Mouse (Mus musculus): ENCODE measurements around the gene Agps. TPM values are rescaled to one million over a fixed set of nuclear protein-coding genes. Genes with fewer than 3 reads are reported as not detected.
A peak's percentile ranks its signal among the peaks of the same experiment; 100 is the strongest.

The Agps gene
- polyA plus RNA-seq, 1 experiment from 2014 or later: 44.0 TPM

DNA sequence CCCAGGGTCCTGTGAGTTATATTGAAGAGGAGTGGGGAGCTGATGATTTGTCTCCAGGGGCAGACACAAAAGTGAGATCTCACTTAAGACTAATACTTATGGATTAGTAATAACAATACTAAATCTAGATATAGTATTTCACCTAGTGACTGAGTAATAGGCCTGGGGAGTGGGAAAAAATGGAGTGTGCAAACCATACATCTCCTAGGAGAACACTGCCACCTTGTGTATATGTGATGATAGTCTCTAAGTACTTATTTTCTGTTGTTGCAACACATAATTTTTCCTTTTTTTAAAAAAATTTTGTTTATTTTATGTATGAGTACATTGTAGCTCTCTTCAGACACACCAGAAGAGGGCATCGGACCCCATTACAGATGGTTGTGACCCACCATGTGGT, 15.7 kb downstream of the Agps start:
- no peak for ATAC-seq (ENCODE audit: low FRiP score)
- no peaks in the 10 kb centered on the region for H3K36me3 ChIP-seq (ENCODE audit: control insufficient read depth, insufficient read depth, low read length)
- WGBS: 97% methylated on average over 1 of the region's 1 CpGs
- H3K27me3 ChIP-seq (ENCODE audit: control insufficient read depth, insufficient read depth, low read length): no peaks in the 10 kb centered on the region
- DNase-seq (ENCODE audit: low spot score, missing footprints): peak; percentile 70
- no peak overlapping the region for H3K27ac ChIP-seq (ENCODE audit: low read depth, low read length)
- no peak overlapping the region for H3K4me2 ChIP-seq
- H3K4me3 ChIP-seq (ENCODE audit: low read depth, low read length): no peak overlapping the region
- no peaks in the 10 kb centered on the region; the same call in 1 of the 2 replicates for H3K4me1 ChIP-seq (ENCODE audit: control insufficient read depth, insufficient read depth, low read length)
- H3K9ac ChIP-seq (ENCODE audit: low read length): no peak overlapping the region
- H3K9me3 ChIP-seq (ENCODE audit: control insufficient read depth, low read length): no peaks in the 10 kb centered on the region

DNA sequence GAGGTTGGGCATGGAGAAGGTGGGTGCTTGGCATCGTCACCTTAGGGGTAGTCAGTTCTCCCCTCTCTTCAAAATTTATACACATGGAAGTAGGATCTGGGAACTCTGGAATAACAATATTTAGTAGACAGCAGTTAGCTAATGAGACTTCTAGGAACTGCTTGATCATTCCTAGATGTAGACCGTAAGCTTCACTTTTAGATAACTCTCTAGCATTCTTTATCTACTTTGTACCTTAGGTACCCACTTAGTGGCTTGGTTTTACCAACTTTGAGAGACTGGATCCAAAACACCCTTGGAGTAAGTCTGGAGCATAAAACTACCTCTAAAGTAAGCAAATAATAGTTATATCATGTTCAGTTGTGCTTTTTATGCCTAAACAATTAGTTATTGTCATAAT, 20.5 kb downstream of the Agps start:
- 94% methylated on average over 2 of the region's 2 CpGs for WGBS
- Histone ChIP-seq H3K36me3 (ENCODE audit: control insufficient read depth, insufficient read depth, low read length) (0 out of 2 replicates have a peak, but pooled peaks cover 2% of the 10 kb centered on the region), H3K4me1 (ENCODE audit: control insufficient read depth, insufficient read depth, low read length) (no peaks in the 10 kb centered on the region), H3K4me3 (ENCODE audit: low read depth, low read length) (no peak overlapping the region), H3K9ac (ENCODE audit: low read length) (no peak overlapping the region), H3K27me3 (ENCODE audit: control insufficient read depth, insufficient read depth, low read length) (no peaks in the 10 kb centered on the region), H3K27ac (ENCODE audit: low read depth, low read length) (no peak overlapping the region), H3K9me3 (ENCODE audit: control insufficient read depth, low read length) (no peaks in the 10 kb centered on the region), H3K4me2 (no peak overlapping the region)
- DNase-seq (ENCODE audit: low spot score, missing footprints) (no peak), ATAC-seq (ENCODE audit: low FRiP score) (no peak)

- no peak overlapping the region for H3K9ac ChIP-seq (ENCODE audit: low read length)
- H3K27me3 ChIP-seq (ENCODE audit: control insufficient read depth, insufficient read depth, low read length): no peaks in the 10 kb centered on the region
- 0 out of 2 replicates have a peak, but pooled peaks cover 2% of the 10 kb centered on the region for H3K36me3 ChIP-seq (ENCODE audit: control insufficient read depth, insufficient read depth, low read length)
- H3K4me2 ChIP-seq: no peak overlapping the region
- H3K27ac ChIP-seq (ENCODE audit: low read depth, low read length): no peak overlapping the region
- no peaks in the 10 kb centered on the region for H3K4me1 ChIP-seq (ENCODE audit: control insufficient read depth, insufficient read depth, low read length)
- ATAC-seq (ENCODE audit: low FRiP score) (no peak), DNase-seq (ENCODE audit: low spot score, missing footprints) (no peak)
- H3K9me3 ChIP-seq (ENCODE audit: control insufficient read depth, low read length): no peaks in the 10 kb centered on the region
- H3K4me3 ChIP-seq (ENCODE audit: low read depth, low read length): no peak overlapping the region
- 66% methylated on average over 3 of the region's 3 CpGs for WGBS
Measured at GRCm38 (mm10) chr2:75854136-75854535, 22.2 kb downstream of the Agps start.

DNA sequence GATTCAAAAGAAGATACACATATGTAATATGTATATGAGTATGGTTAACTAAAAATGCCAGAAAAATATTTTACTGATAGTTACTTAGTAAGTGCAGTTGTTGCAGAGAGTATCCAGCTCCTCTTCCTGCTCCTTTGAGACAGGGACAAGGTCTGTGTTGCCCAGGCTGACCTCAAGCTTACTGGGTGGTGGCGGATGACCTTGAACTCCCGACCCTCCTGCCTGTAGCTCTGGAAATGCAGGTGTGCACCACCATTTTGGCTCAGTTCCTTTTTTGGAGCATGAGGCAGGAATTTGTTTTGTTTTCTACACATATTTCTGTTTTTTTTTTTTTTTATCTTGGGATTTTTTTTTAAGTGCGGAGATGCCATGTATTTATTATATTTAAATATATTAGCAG, 29.1 kb downstream of the Agps start:
- Histone ChIP-seq H3K27ac (ENCODE audit: low read depth, low read length) (no peak overlapping the region), H3K4me3 (ENCODE audit: low read depth, low read length) (no peak overlapping the region), H3K4me1 (ENCODE audit: control insufficient read depth, insufficient read depth, low read length) (no peaks in the 10 kb centered on the region), H3K9me3 (ENCODE audit: control insufficient read depth, low read length) (no peaks in the 10 kb centered on the region), H3K36me3 (ENCODE audit: control insufficient read depth, insufficient read depth, low read length) (no peaks in the 10 kb centered on the region; the same call in 1 of the 2 replicates), H3K4me2 (no peak overlapping the region), H3K9ac (ENCODE audit: low read length) (no peak overlapping the region), H3K27me3 (ENCODE audit: control insufficient read depth, insufficient read depth, low read length) (no peaks in the 10 kb centered on the region)
- ATAC-seq (ENCODE audit: low FRiP score) (no peak), DNase-seq (ENCODE audit: low spot score, missing footprints) (peak; percentile 35)
- 94% methylated on average over 3 of the region's 3 CpGs for WGBS

DNA sequence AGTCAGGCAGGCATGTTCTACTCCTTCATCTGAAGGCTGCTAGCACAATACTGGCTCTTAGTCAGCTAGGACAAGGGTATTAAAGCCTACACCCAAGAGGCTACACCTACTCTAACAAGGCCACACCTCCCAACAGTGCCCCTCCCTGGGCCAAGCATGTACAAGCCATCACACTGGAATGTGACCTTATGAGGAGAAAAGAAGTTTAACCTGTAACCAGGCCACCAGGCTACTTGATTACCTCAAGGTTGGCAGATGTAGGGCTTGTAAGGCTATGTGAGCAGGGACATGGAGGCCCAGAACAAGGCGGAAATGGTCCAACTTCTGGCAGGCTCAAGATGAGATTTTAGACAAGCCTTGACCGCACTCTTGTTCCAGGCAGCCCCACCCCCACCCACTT, 37.6 kb downstream of the Agps start:
- Histone ChIP-seq H3K27me3 (ENCODE audit: control insufficient read depth, insufficient read depth, low read length) (no peaks in the 10 kb centered on the region), H3K9ac (ENCODE audit: low read length) (no peak overlapping the region), H3K4me1 (ENCODE audit: control insufficient read depth, insufficient read depth, low read length) (no peaks in the 10 kb centered on the region), H3K27ac (ENCODE audit: low read depth, low read length) (no peak overlapping the region), H3K9me3 (ENCODE audit: control insufficient read depth, low read length) (no peaks in the 10 kb centered on the region), H3K4me2 (no peak overlapping the region), H3K36me3 (ENCODE audit: control insufficient read depth, insufficient read depth, low read length) (0 out of 2 replicates have a peak, but pooled peaks cover 2% of the 10 kb centered on the region), H3K4me3 (ENCODE audit: low read depth, low read length) (no peak overlapping the region)
- 91% methylated on average over 2 of the region's 2 CpGs for WGBS
- peak; percentile 53 for DNase-seq (ENCODE audit: low spot score, missing footprints)
- no peak for ATAC-seq (ENCODE audit: low FRiP score)

GRCm38 (mm10) chr2:75874008-75874559, 42.1 kb downstream of the Agps start:
- Histone ChIP-seq H3K4me2 (no peak overlapping the region), H3K9ac (ENCODE audit: low read length) (no peak overlapping the region), H3K9me3 (ENCODE audit: control insufficient read depth, low read length) (no peaks in the 10 kb centered on the region), H3K27ac (ENCODE audit: low read depth, low read length) (no peak overlapping the region), H3K4me1 (ENCODE audit: control insufficient read depth, insufficient read depth, low read length) (no peaks in the 10 kb centered on the region), H3K4me3 (ENCODE audit: low read depth, low read length) (no peak overlapping the region), H3K36me3 (ENCODE audit: control insufficient read depth, insufficient read depth, low read length) (0 out of 2 replicates have a peak, but pooled peaks cover 2% of the 10 kb centered on the region), H3K27me3 (ENCODE audit: control insufficient read depth, insufficient read depth, low read length) (no peaks in the 10 kb centered on the region)
- 60% methylated on average over 3 of the region's 3 CpGs for WGBS
- no peak for DNase-seq (ENCODE audit: low spot score, missing footprints)
- ATAC-seq (ENCODE audit: low FRiP score): no peak

DNA sequence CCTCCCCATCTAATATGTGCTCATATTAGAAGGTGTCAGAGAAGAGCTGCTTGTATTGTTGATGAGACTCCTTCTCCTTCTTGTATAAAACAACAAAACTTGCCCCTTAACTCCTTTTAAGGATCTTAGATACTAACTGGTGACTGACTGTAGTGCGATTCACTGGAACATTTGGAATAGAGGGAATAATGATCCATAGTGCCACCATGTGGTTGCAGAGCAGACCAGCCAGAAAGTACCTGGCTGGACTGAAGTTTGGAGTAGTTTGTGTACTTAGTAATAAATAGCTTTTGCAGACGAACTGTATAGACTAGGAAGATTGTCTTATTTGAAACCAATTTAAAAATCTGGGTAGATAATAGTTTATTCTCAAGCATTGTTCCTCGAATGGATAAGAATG, 47.8 kb downstream of the Agps start:
- ATAC-seq (ENCODE audit: low FRiP score): no peak
- Histone ChIP-seq H3K9me3 (ENCODE audit: control insufficient read depth, low read length) (no peaks in the 10 kb centered on the region), H3K9ac (ENCODE audit: low read length) (no peak overlapping the region), H3K4me2 (no peak overlapping the region), H3K4me1 (ENCODE audit: control insufficient read depth, insufficient read depth, low read length) (no peaks in the 10 kb centered on the region), H3K36me3 (ENCODE audit: control insufficient read depth, insufficient read depth, low read length) (no peaks in the 10 kb centered on the region), H3K4me3 (ENCODE audit: low read depth, low read length) (no peak overlapping the region), H3K27me3 (ENCODE audit: control insufficient read depth, insufficient read depth, low read length) (no peaks in the 10 kb centered on the region), H3K27ac (ENCODE audit: low read depth, low read length) (no peak overlapping the region)
- WGBS: 56% methylated on average over 3 of the region's 3 CpGs
- DNase-seq (ENCODE audit: low spot score, missing footprints): no peak

DNA sequence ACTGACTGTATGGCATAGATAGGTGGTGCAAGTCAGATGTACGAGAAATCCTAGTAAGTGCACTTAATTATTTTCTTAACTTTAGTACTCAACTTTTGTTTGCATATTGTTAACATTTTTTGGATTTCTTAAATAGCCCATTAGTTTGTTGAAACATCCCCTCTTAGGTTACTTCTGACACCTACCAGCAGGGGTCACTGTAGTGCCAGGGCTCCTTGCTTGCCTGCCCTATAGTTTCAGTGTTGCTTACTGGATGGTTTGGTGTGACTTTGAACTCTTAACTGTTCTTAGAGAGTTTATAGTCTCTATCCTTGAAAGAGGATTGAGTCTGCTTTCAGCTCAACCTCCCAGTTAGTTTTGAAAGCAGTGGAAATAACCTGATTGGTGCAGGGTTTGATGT, 51.6 kb downstream of the Agps start:
- Histone ChIP-seq H3K36me3 (ENCODE audit: control insufficient read depth, insufficient read depth, low read length) (0 out of 2 replicates have a peak, but pooled peaks cover 5% of the 10 kb centered on the region), H3K9ac (ENCODE audit: low read length) (no peak overlapping the region), H3K9me3 (ENCODE audit: control insufficient read depth, low read length) (no peaks in the 10 kb centered on the region), H3K4me3 (ENCODE audit: low read depth, low read length) (no peak overlapping the region), H3K27ac (ENCODE audit: low read depth, low read length) (no peak overlapping the region), H3K4me1 (ENCODE audit: control insufficient read depth, insufficient read depth, low read length) (no peaks in the 10 kb centered on the region), H3K27me3 (ENCODE audit: control insufficient read depth, insufficient read depth, low read length) (no peaks in the 10 kb centered on the region), H3K4me2 (no peak overlapping the region)
- ATAC-seq (ENCODE audit: low FRiP score) (no peak), DNase-seq (ENCODE audit: low spot score, missing footprints) (peak; percentile 95)
- whole genome bisulfite sequencing: 59% methylated on average over 1 of the region's 1 CpGs

DNA sequence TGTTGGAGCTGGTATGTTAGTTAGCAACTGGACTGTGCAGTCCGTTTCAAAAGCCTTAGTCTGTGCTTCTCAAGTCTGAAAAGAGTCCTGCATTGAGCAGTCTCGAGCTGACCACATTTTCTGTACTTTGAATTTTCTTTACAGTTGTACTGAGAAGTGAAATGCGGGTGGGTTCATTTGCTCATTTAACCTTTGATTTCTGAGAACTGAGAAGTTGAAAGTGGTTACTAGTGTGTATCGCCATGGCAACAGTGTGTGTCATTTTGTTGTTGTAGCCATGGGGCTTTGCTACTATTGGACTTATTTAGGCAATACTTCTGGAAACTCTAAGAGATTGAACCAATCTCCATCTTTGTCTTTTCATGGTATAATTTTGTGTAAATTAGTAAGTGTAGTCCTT, 60.0 kb downstream of the Agps start:
- no peak overlapping the region for H3K27ac ChIP-seq (ENCODE audit: low read depth, low read length)
- WGBS: 62% methylated on average over 4 of the region's 4 CpGs
- no peak overlapping the region for H3K4me3 ChIP-seq (ENCODE audit: low read depth, low read length)
- H3K9ac ChIP-seq (ENCODE audit: low read length): no peak overlapping the region
- H3K27me3 ChIP-seq (ENCODE audit: control insufficient read depth, insufficient read depth, low read length): no peaks in the 10 kb centered on the region
- no peak for ATAC-seq (ENCODE audit: low FRiP score)
- DNase-seq (ENCODE audit: low spot score, missing footprints): no peak
- 0 out of 2 replicates have a peak, but pooled peaks cover 5% of the 10 kb centered on the region for H3K36me3 ChIP-seq (ENCODE audit: control insufficient read depth, insufficient read depth, low read length)
- H3K9me3 ChIP-seq (ENCODE audit: control insufficient read depth, low read length): no peaks in the 10 kb centered on the region
- no peak overlapping the region for H3K4me2 ChIP-seq
- H3K4me1 ChIP-seq (ENCODE audit: control insufficient read depth, insufficient read depth, low read length): no peaks in the 10 kb centered on the region

Data from midbrain, embryonic 11.5 days (tissue).